Mouse (Mus musculus) ovary, adult 18-20 months (tissue): ENCODE data around the gene Plekhg1.
A peak's percentile ranks its signal among the peaks of the same experiment; 100 is the strongest.

Source experiments
- DNase-seq: peaks from one replicate; pipeline ENCODE4 v3.0.0; 2022; ENCODE audit warnings: low spot score, mixed read lengths

Plekhg1 gene

GRCm38 (mm10) chr10:3741791-3742190, 1.6 kb downstream of the Plekhg1 start:
- DNase-seq = no peak

DNA sequence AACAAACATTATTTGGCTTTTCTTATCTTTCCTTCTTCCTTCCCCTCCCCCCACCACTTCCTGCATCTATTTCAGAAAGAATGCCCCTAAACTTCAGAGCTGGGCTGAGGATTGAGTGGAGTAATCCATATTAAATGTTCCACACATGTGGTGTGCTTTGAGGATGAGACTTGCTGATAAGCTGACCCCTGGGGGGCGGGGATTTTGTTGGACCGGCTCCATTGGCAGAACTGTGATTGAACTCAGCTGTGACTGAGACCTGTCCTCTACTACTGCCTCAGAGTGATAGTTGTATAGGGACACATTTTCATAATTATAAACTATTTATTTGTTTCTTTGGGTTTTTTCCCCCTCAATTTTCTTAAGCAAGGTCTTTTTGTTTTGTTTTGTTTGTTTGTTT, 2.9 kb downstream of the Plekhg1 start:
- DNase-seq = no peak

DNA sequence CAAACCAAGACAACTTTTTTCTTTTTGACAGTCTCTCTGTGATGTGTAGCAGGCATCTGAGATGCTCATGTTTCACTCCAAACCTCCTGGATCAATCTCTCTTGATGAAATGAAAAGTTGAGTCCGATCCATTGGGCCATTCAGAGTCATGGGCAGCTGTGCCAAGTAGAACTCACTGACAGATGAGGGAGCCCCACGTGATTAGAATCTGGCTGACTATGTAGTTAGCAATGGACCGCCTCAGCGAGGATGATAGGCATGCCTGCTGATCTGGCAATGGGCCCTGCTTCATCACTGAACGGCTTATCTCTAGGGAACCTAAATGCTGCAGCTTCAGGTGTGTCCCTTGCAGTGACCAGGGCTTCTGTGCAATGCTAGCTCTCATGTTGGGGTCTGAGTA, 3.7 kb downstream of the Plekhg1 start:
- no peak for DNase-seq

GRCm38 (mm10) chr10:3746794-3747518, 6.8 kb downstream of the Plekhg1 start:
- DNase-seq = no peak

DNA sequence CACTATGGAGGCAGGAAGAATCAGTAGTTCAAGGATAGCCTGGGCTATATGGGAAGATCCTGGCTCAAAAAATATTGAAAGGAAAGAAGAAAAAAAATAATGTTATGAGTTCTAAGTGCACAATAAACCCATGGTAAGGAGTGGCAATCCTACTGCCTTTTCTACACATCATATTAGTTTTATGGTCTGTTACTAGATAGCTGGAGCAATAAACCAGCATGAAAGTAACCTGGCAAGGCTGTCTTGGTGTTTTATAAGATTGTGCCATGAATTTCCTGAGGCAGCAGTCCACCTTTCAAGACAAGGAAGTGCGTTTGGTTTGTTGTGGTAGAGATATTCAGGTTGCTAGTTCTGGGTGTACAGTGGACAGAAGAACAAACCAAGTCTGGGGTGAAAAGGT, 9.4 kb downstream of the Plekhg1 start:
- DNase-seq = no peak

GRCm38 (mm10) chr10:3761992-3762391, 21.8 kb downstream of the Plekhg1 start:
- DNase-seq = no peak

GRCm38 (mm10) chr10:3763199-3763598, 23.0 kb downstream of the Plekhg1 start:
- DNase-seq = no peak

DNA sequence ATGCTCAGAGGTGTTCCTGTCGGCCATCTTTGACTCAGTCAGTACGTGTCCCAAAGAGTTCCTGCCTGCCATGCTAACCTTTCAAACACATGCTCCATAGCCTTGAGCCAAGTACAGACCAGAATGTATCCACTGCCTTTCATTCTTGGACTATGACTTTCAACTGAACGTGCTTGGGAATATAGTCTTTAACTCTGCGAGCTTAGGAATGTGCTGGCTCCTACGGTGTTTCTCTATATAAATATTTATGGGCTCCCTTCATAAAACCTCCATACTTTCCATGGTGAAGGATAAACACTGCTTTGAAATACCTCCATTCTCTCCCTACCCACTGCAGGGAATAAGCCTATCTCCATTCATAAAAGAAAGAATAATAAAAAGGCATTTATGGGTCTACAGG, 29.0 kb downstream of the Plekhg1 start:
- no peak for DNase-seq

- DNase-seq = no peak
Observed at GRCm38 (mm10) chr10:3774330-3774729, 34.2 kb downstream of the Plekhg1 start.

DNA sequence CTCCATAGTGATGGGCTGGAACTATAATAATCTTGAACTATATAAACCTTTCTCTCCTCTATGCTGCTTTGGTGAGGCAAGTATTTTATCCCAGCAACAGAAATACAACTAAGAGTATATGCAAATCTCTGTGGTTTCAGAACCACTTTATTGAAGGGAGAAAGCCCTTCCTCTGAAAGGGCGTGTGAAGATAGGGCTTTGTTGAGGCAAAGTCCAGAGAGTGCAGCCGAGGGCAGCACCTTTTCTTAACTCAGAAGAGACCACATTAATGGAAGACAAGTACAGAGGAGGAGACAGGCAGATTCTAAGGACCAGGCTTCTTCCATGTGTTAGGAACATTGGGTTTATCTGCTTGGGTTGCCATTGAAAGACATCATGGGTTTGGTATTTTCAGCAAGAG, 36.6 kb downstream of the Plekhg1 start:
- no peak for DNase-seq

- DNase-seq = no peak
Observed at GRCm38 (mm10) chr10:3785362-3785761, 45.2 kb downstream of the Plekhg1 start.

GRCm38 (mm10) chr10:3786531-3786930, 46.4 kb downstream of the Plekhg1 start:
- no peak for DNase-seq

DNA sequence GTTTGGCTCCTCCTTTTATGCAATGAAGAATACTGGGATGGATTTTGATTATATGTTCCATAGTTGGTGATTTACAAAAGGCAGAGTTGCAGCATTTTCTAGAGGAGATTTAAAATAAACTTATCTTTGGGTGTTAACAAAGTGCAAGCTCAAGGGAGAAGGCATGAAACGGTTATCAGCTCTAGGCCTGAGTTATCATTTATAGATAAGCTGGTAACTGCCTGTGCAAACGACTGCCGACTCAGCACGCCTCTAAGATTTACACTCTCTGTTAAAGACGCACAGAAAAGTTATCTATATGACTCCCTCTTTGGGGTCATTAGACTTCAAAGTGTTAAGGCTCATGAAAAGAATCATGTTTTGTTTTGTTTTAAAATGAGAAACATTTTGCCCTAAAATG, 46.8 kb downstream of the Plekhg1 start:
- no peak for DNase-seq

DNA sequence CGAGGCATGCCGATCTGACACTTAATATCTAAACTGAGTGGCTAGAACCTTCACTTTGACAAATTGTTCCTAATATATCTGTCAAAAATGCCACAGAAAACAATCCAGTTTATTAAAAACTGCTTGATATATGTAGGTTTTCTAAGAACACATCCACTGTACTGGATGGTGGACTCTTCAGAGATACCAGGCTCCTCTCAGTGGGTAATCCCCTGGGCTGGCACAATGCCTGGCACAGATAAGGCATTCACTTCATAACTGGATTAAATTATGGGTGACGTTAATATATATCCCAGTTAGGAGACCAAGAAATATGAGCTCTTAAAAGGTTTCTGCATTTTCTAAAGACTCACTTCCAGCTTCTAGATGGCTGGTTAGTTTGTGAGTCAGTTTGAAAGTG, 53.7 kb downstream of the Plekhg1 start:
- no peak for DNase-seq

- no peak for DNase-seq
Observed at GRCm38 (mm10) chr10:3799455-3799854, 59.3 kb downstream of the Plekhg1 start.

DNA sequence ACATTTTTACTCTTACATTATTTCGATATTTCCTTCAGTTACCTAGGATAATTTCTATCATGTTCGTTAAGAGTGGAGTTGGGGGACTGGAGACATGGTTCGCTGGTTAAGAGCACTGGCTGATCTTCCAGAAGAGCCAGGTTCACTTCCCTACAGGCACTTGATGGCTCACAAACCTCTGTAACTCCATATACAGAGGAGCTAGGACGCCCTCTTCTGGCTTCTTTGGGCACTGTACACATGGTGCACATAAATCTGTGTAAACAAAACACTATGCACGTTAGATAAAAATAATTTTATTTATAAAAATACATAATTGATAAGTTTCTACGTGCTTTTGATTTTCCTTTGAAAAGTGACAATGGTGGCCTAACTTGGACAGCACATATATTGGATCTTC, 61.1 kb downstream of the Plekhg1 start:
- DNase-seq = no peak

DNA sequence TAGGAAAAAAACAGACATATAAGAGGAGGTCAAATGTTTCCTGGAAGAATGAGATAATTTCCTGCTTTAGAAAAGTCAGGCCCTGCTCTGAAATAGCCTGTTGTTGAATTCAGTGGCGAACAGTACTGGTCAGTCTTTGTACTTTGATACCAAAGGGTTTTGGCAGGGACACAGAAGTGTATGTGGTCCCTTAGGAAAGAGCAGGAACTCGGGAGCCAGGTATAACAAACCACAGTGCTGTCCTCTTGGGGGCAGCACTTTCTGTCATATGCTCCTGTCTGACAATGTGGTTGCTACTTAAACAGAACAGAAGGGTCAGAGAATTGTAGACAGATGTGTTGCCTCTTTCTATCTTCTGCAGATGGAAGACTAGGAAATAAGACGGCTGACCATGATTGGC, 65.2 kb downstream of the Plekhg1 start:
- DNase-seq = no peak

DNA sequence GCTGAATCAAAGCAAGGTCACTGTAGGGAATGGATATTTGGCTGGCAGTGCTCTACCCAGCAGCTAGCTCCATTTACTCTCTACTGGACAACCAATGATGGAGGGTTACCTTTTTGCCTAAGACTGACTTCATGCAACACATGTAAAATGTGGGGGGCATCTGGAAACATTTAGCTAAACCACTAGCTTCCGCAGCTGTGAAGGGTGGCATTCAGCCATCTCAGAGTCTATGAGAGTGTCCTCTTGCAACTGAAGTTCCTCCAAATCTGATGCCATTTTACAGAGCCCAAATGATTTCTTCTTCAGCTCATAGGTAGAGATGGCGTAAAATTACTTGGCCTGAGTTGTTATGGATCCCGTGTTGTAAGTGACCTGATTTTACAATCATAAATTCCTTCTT, 67.8 kb downstream of the Plekhg1 start:
- DNase-seq = no peak

- peak; percentile 54 for DNase-seq
Observed at GRCm38 (mm10) chr10:3810476-3811273, 70.5 kb downstream of the Plekhg1 start.

- no peak for DNase-seq
Observed at GRCm38 (mm10) chr10:3818940-3819701, 79.0 kb downstream of the Plekhg1 start.

DNA sequence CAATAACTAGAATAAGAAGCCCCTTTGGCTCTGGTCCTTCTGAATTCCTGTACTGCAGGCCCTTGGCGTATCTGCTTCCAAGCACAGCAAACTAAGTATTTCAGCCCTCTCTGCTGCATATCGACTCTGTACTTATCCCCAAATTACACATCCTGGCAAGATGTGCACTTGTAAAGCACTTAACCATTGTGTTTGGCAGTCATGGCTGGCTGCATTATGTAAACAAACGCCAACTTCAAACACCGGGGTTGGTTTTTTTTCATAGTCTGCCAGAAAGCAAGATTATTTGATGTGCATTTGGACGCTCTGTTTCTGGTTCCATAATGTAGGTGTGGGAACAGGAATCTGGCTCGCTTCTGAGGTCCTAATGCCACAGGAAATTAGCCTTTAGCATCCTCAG, 83.7 kb downstream of the Plekhg1 start:
- DNase-seq = no peak

- no peak for DNase-seq
Observed at GRCm38 (mm10) chr10:3826043-3826442, 85.9 kb downstream of the Plekhg1 start.

- no peak for DNase-seq
Observed at GRCm38 (mm10) chr10:3827368-3827767, 87.2 kb downstream of the Plekhg1 start.
